Mouse (Mus musculus) forebrain, embryonic 15.5 days (tissue): ENCODE results near the gene Ppm1n. TPM values are rescaled to one million over a fixed set of nuclear protein-coding genes. Genes with fewer than 3 reads are reported as not detected.

Source experiments
- ATAC-seq: fragments of 200-750 bp; cut with Nextera tagmentation; replicated peaks from 2 replicates; pipeline ENCODE4 v1.8.0; 2017; ENCODE audit warnings: mild to moderate bottlenecking, moderate TSS enrichment, moderate library complexity
- H3K27ac ChIP-seq: fragments of 300-500 bp; sonication (generic); replicated peaks from 2 replicates; pipeline ENCODE4 v1.5.1; 2015; ENCODE audit warnings: mild to moderate bottlenecking, inconsistent platforms
- H3K27me3 ChIP-seq: fragments of 300-500 bp; sonication (generic); 2 replicates; pipeline ENCODE4 v1.6.1; 2015; ENCODE audit warnings: inconsistent platforms
- H3K36me3 ChIP-seq: fragments of 300-500 bp; sonication (generic); 2 replicates; pipeline ENCODE4 v1.6.1; 2015; ENCODE audit warnings: mild to moderate bottlenecking, inconsistent platforms
- H3K4me1 ChIP-seq: fragments of 300-500 bp; sonication (generic); 2 replicates; pipeline ENCODE4 v1.6.1; 2015; ENCODE audit warnings: inconsistent platforms
- H3K4me2 ChIP-seq: fragments of 300-500 bp; sonication (generic); replicated peaks from 2 replicates; pipeline ENCODE4 v1.6.1; 2015; ENCODE audit warnings: mild to moderate bottlenecking, inconsistent platforms
- H3K4me3 ChIP-seq: fragments of 300-500 bp; sonication (generic); 2 replicates; pipeline ENCODE4 v1.5.1; 2015; ENCODE audit warnings: mild to moderate bottlenecking, inconsistent platforms
- H3K9ac ChIP-seq: fragments of 300-500 bp; sonication (generic); replicated peaks from 2 replicates; pipeline ENCODE4 v1.6.1; 2015; ENCODE audit warnings: mild to moderate bottlenecking, inconsistent platforms
- H3K9me3 ChIP-seq: fragments of 300-500 bp; sonication (generic); 2 replicates; pipeline ENCODE4 v1.6.1; 2016; ENCODE audit warnings: inconsistent platforms
- WGBS: fragments of 180-500 bp; shearing (Covaris S2); methylation state at CpG from one replicate; pipeline ENCODE4 v1.1.7; 2015; ENCODE audit warnings: mixed read lengths; 5-methylcytosine and 5-hydroxymethylcytosine counted together
- polyA plus RNA-seq: library from polyadenylated mRNA; unstranded; fragments of >200 nt; fragmentation: Nextera tagmentation; extraction: Ambion mirVana; gene quantifications from 2 replicates; pipeline ENCODE4 v1.2.1, GENCODE M21; 2015

The Ppm1n gene
- polyA plus RNA-seq, result 0.19 and 0.31 TPM in 2 replicates

- Histone ChIP-seq H3K4me1 (peaks cover 23% of the 10 kb centered on the region), H3K27me3 (peaks cover 41% of the 10 kb centered on the region), H3K9ac (peak within 1 kb of the TSS; percentile 26; the same call in 1 of the 2 replicates), H3K4me3 (peak within 1 kb of the TSS; percentile 33), H3K36me3 (no peaks in the 10 kb centered on the region), H3K4me2 (peak within 1 kb of the TSS; percentile 37), H3K9me3 (no peaks in the 10 kb centered on the region), H3K27ac (no peak within 1 kb of the TSS)
- ATAC-seq, result no peak
- under 1% methylated on average over 46 of the region's 46 CpGs for WGBS
Measured at GRCm38 (mm10) chr7:19279581-19280114, at the start of gene Ppm1n. Gene Ppm1n, minus strand, starts transcription at chr7:19280064.

- no peak overlapping the region for H3K4me2 ChIP-seq
- peaks cover 25% of the 10 kb centered on the region for H3K4me1 ChIP-seq
- no peaks in the 10 kb centered on the region for H3K9me3 ChIP-seq
- H3K9ac ChIP-seq, result no peak overlapping the region
- H3K36me3 ChIP-seq, result no peaks in the 10 kb centered on the region
- H3K27me3 ChIP-seq, result no peaks in the 10 kb centered on the region
- no peak overlapping the region for H3K27ac ChIP-seq
- H3K4me3 ChIP-seq, result no peak overlapping the region
- no peak for ATAC-seq
Measured at GRCm38 (mm10) chr7:19328425-19328824, 48.6 kb upstream of the Ppm1n start.

- Histone ChIP-seq H3K9ac (no peak overlapping the region), H3K4me1 (peaks cover 23% of the 10 kb centered on the region), H3K27me3 (no peaks in the 10 kb centered on the region), H3K9me3 (no peaks in the 10 kb centered on the region), H3K36me3 (no peaks in the 10 kb centered on the region), H3K4me2 (peak overlapping the region; percentile 83; the same call in 1 of the 2 replicates), H3K27ac (no peak overlapping the region), H3K4me3 (no peak overlapping the region)
- WGBS, result 85% methylated on average over 5 of the region's 5 CpGs
- ATAC-seq, result no peak
Measured at GRCm38 (mm10) chr7:19327782-19328181, 47.9 kb upstream of the Ppm1n start.

GRCm38 (mm10) chr7:19327128-19327527, 47.3 kb upstream of the Ppm1n start:
- ATAC-seq, result peak; percentile 56
- Histone ChIP-seq H3K9ac (peak overlapping the region; percentile 44), H3K36me3 (no peaks in the 10 kb centered on the region), H3K4me2 (peak overlapping the region; percentile 83), H3K27ac (peak overlapping the region; percentile 31; the same call in 1 of the 2 replicates), H3K4me3 (peak overlapping the region; percentile 46), H3K9me3 (no peaks in the 10 kb centered on the region), H3K27me3 (no peaks in the 10 kb centered on the region), H3K4me1 (peaks cover 19% of the 10 kb centered on the region)
- WGBS, result under 1% methylated on average over 22 of the region's 22 CpGs

DNA sequence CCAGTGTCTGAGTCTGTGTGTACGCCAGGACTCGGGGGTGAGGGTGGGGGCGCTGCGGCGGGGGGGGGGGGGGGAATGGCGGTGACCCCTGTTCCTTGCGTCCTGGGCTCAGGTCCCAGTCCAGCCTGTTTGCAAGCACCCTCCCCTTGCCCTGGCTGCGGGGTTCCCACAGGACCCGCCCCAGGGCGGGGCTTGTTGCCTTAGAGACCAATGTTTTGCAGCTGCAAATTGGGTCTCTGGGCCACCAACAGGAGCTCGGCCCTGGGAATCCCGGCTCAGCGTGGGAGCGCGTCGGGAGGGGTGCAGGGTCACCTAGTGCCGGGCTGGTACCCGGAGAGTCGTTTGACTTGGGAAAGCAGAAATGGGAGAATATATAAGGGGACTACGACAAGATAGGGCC, 46.5 kb upstream of the Ppm1n start:
- no peaks in the 10 kb centered on the region for H3K36me3 ChIP-seq
- ATAC-seq, result peak; percentile 62
- H3K9me3 ChIP-seq, result no peaks in the 10 kb centered on the region
- peak overlapping the region; percentile 83 for H3K4me2 ChIP-seq
- under 1% methylated on average over 20 of the region's 20 CpGs for WGBS
- peak overlapping the region; percentile 31; the same call in 1 of the 2 replicates for H3K27ac ChIP-seq
- no peak overlapping the region for H3K9ac ChIP-seq
- H3K4me3 ChIP-seq, result peak overlapping the region; percentile 46
- H3K4me1 ChIP-seq, result peaks cover 19% of the 10 kb centered on the region
- no peaks in the 10 kb centered on the region for H3K27me3 ChIP-seq

GRCm38 (mm10) chr7:19325262-19326199, 45.7 kb upstream of the Ppm1n start:
- no peak for ATAC-seq
- no peak overlapping the region for H3K4me2 ChIP-seq
- WGBS, result 77% methylated on average over 21 of the region's 21 CpGs

GRCm38 (mm10) chr7:19324221-19324620, 44.4 kb upstream of the Ppm1n start:
- no peak overlapping the region for H3K27ac ChIP-seq
- no peaks in the 10 kb centered on the region for H3K36me3 ChIP-seq
- H3K9ac ChIP-seq, result no peak overlapping the region
- H3K4me1 ChIP-seq, result peaks cover 32% of the 10 kb centered on the region
- no peak overlapping the region for H3K4me3 ChIP-seq
- no peaks in the 10 kb centered on the region for H3K27me3 ChIP-seq
- H3K4me2 ChIP-seq, result no peak overlapping the region
- ATAC-seq, result no peak
- WGBS, result 86% methylated on average over 11 of the region's 11 CpGs
- H3K9me3 ChIP-seq, result no peaks in the 10 kb centered on the region

More at GRCm38 (mm10) chr7:19325262-19326199, 45.7 kb upstream of the Ppm1n start:
- H3K9ac ChIP-seq, result no peak overlapping the region
- H3K4me1 ChIP-seq, result peaks cover 21% of the 10 kb centered on the region
- no peaks in the 10 kb centered on the region for H3K9me3 ChIP-seq
- no peaks in the 10 kb centered on the region for H3K27me3 ChIP-seq
- no peak overlapping the region for H3K27ac ChIP-seq
- H3K36me3 ChIP-seq, result no peaks in the 10 kb centered on the region
- H3K4me3 ChIP-seq, result no peak overlapping the region

DNA sequence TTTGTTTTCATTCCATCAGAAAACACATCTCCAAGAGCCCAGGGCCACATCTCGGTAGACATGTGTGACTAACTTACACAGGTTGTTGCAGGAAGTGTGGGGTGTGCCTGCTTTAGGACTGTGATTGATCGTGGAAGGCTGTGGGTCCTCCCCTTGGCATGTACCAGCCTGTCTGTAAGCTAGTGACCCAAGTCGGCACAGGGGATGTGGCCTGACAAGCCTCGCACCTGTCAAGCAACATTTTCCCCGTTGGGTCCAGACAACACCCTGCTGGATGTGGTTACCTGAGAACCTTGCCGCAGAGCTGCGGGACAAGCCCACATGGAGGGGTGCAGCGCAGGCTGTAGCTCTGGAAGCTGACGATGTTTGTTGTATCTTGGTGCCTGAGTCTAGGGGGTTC, 42.6 kb upstream of the Ppm1n start:
- WGBS, result 65% methylated on average over 9 of the region's 9 CpGs
- Histone ChIP-seq H3K4me1 (peaks cover 31% of the 10 kb centered on the region), H3K27me3 (no peaks in the 10 kb centered on the region), H3K36me3 (no peaks in the 10 kb centered on the region), H3K27ac (no peak overlapping the region), H3K4me2 (no peak overlapping the region), H3K9me3 (no peaks in the 10 kb centered on the region), H3K9ac (no peak overlapping the region), H3K4me3 (no peak overlapping the region)
- no peak for ATAC-seq

- Histone ChIP-seq H3K27ac (no peak overlapping the region), H3K27me3 (no peaks in the 10 kb centered on the region), H3K9ac (no peak overlapping the region), H3K4me3 (no peak overlapping the region), H3K4me1 (peaks cover 21% of the 10 kb centered on the region), H3K9me3 (no peaks in the 10 kb centered on the region), H3K4me2 (no peak overlapping the region), H3K36me3 (no peaks in the 10 kb centered on the region)
- no peak for ATAC-seq
- 71% methylated on average over 5 of the region's 5 CpGs for WGBS
Measured at GRCm38 (mm10) chr7:19321464-19321863, 41.6 kb upstream of the Ppm1n start.

DNA sequence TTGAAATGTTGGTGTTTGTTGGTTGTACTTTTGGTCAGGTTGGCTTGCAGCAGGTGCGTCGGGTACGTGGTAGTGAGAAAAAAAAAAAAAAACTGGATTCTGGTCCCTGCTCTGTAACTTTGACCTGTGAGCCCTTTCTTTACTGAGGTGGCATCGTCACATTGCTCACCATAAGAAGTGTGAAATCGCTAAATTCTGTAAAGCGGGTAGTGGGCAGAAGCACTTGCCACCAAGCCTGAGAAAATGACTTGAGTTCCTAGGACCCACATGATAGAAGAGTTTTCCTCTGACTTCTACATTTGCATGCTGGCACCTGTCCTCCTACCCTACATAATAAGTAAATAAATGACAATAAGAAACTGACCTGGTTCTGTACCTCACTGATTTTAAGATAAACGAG, 40.8 kb upstream of the Ppm1n start:
- Histone ChIP-seq H3K36me3 (no peaks in the 10 kb centered on the region), H3K27me3 (no peaks in the 10 kb centered on the region), H3K9me3 (no peaks in the 10 kb centered on the region), H3K9ac (peak overlapping the region; percentile 36; the same call in 1 of the 2 replicates), H3K4me1 (peaks cover 14% of the 10 kb centered on the region), H3K4me3 (peak overlapping the region; percentile 52), H3K4me2 (peak overlapping the region; percentile 71), H3K27ac (0 out of 2 replicates have a peak overlapping the region, but pooled peaks have one; percentile 33)
- 45% methylated on average over 7 of the region's 7 CpGs for WGBS
- ATAC-seq, result no peak

GRCm38 (mm10) chr7:19319906-19320305, 40.0 kb upstream of the Ppm1n start:
- no peaks in the 10 kb centered on the region for H3K36me3 ChIP-seq
- no peaks in the 10 kb centered on the region for H3K27me3 ChIP-seq
- peak overlapping the region; percentile 43 for H3K9ac ChIP-seq
- H3K4me3 ChIP-seq, result peak overlapping the region; percentile 52
- ATAC-seq, result peak; percentile 96
- peaks cover 14% of the 10 kb centered on the region for H3K4me1 ChIP-seq
- peak overlapping the region; percentile 42; the same call in 1 of the 2 replicates for H3K27ac ChIP-seq
- no peaks in the 10 kb centered on the region for H3K9me3 ChIP-seq
- peak overlapping the region; percentile 71 for H3K4me2 ChIP-seq
- WGBS, result under 1% methylated on average over 41 of the region's 41 CpGs

- Histone ChIP-seq H3K4me2 (peak overlapping the region; percentile 71), H3K27me3 (no peaks in the 10 kb centered on the region), H3K9me3 (no peaks in the 10 kb centered on the region), H3K36me3 (no peaks in the 10 kb centered on the region), H3K9ac (peak overlapping the region; percentile 43), H3K4me1 (peaks cover 14% of the 10 kb centered on the region), H3K27ac (peak overlapping the region; percentile 42; the same call in 1 of the 2 replicates), H3K4me3 (peak overlapping the region; percentile 52)
- 20% methylated on average over 9 of the region's 9 CpGs for WGBS
- peak; percentile 75 for ATAC-seq
Measured at GRCm38 (mm10) chr7:19319458-19319857, 39.6 kb upstream of the Ppm1n start.
